8 mouse cellular contexts compared by ENCODE assay signal in genomic region chr7:111080876-111081275, GRCm38 (mm10). TPM values are rescaled to one million over a fixed set of nuclear protein-coding genes. Genes with fewer than 3 reads are reported as not detected.
A peak's percentile ranks its signal among the peaks of the same experiment; 100 is the strongest.
DNase-seq lines count a peak whose midpoint lies in the region; ATAC-seq lines count a peak whose summit lies in the region.

No protein-coding gene starts in this region.

- peak overlapping the region; percentile 95 for H3K9ac ChIP-seq in heart, embryonic 14.5 days (ENCODE audit: low read length)
- peak overlapping the region; percentile 100 for H3K9ac ChIP-seq in hindbrain, embryonic 14.5 days
- peak overlapping the region; percentile 100 for H3K9ac ChIP-seq in midbrain, embryonic 13.5 days (replicated peaks)

- H3K4me3 ChIP-seq in heart, embryonic 14.5 days (ENCODE audit: control insufficient read depth in 1 of 2, insufficient read depth in 1 of 2, low read depth in 1 of 2, low read length in 2 of 2): peak overlapping the region; percentile 74 to 92
- H3K4me3 ChIP-seq in hindbrain, embryonic 14.5 days (replicated peaks; ENCODE audit: low read length): peak overlapping the region; percentile 100
- H3K4me3 ChIP-seq in midbrain, embryonic 13.5 days (replicated peaks): peak overlapping the region; percentile 99

- ATAC-seq in heart, embryonic 14.5 days (ENCODE audit: insufficient number of reproducible peaks, insufficient read depth, low FRiP score, low read depth): no peak
- ATAC-seq in hindbrain, embryonic 14.5 days (ENCODE audit: low FRiP score): no peak
- ATAC-seq in midbrain, embryonic 13.5 days: no peak

- intact Hi-C loops in heart, postnatal 25 days (cut with DNase I): loop anchor here (5.0 kb wide), 1 partner anchor 76 kb away; no protein-coding TSS in a partner anchor
- intact Hi-C loops in gastrocnemius, postnatal 36 days (cut with DNase I): loop anchor here (5.0 kb wide), 1 partner anchor 91 kb away; no protein-coding TSS in a partner anchor
- intact Hi-C loops in left cerebral cortex, postnatal 25 days (cut with DNase I): loop anchor here (10.0 kb wide), 2 partner anchors 164 to 1016 kb away; partner anchors contain the start of gene Zfp143

- H3K36me3 ChIP-seq in heart, embryonic 14.5 days (ENCODE audit: control insufficient read depth, insufficient read depth, low read length): peaks cover 57% of the 10 kb centered on the region
- H3K36me3 ChIP-seq in hindbrain, embryonic 14.5 days (replicated peaks; ENCODE audit: control insufficient read depth, insufficient read depth): peaks cover 57% of the 10 kb centered on the region
- peaks cover 54% of the 10 kb centered on the region for H3K36me3 ChIP-seq in midbrain, embryonic 13.5 days

- H3K9me3 ChIP-seq in heart, embryonic 14.5 days (ENCODE audit: control insufficient read depth, low read length): no peaks in the 10 kb centered on the region
- no peaks in the 10 kb centered on the region for H3K9me3 ChIP-seq in hindbrain, embryonic 14.5 days (ENCODE audit: control insufficient read depth, low read length)
- H3K9me3 ChIP-seq in midbrain, embryonic 13.5 days: no peaks in the 10 kb centered on the region

- no peak for DNase-seq in heart, postnatal 25 days (ENCODE audit: low spot score)
- DNase-seq in adipocyte (ENCODE audit: low spot score): peak; percentile 22
- no peak for DNase-seq in hindbrain, embryonic 14.5 days (ENCODE audit: low spot score)
- no peak for DNase-seq in gastrocnemius, postnatal 36 days
- DNase-seq in gastrocnemius, adult 8-10 months (ENCODE audit: low spot score in 2 of 2): no peak
- no peak for DNase-seq in left cerebral cortex, postnatal 25 days (ENCODE audit: low spot score in 2 of 2)

- H3K4me2 ChIP-seq in heart, embryonic 14.5 days (ENCODE audit: low read length): peak overlapping the region; percentile 81
- H3K4me2 ChIP-seq in hindbrain, embryonic 14.5 days (replicated peaks): peak overlapping the region; percentile 89
- peak overlapping the region; percentile 92 for H3K4me2 ChIP-seq in midbrain, embryonic 13.5 days (replicated peaks)

- H3K27ac ChIP-seq in heart, embryonic 14.5 days (replicated peaks in 1 of 2; ENCODE audit: control insufficient read depth in 1 of 2, insufficient read depth in 1 of 2, low read depth in 2 of 2, low read length in 2 of 2): peak overlapping the region in 1 of 2 experiments; percentile 99; a peak in 1 of 4 replicates
- H3K27ac ChIP-seq in hindbrain, embryonic 14.5 days: 0 out of 2 replicates have a peak overlapping the region, but pooled peaks have one; percentile 99
- no peak overlapping the region for H3K27ac ChIP-seq in midbrain, embryonic 13.5 days

- 86% methylated on average over 3 of the region's 3 CpGs for WGBS in heart, embryonic 14.5 days
- WGBS in hindbrain, embryonic 14.5 days: 89% methylated on average over 3 of the region's 3 CpGs
- WGBS in midbrain, embryonic 13.5 days: 90% methylated on average over 3 of the region's 3 CpGs

- H3K27me3 ChIP-seq in heart, embryonic 14.5 days (ENCODE audit: control insufficient read depth, insufficient read depth, low read length): no peaks in the 10 kb centered on the region
- H3K27me3 ChIP-seq in hindbrain, embryonic 14.5 days (ENCODE audit: control insufficient read depth, insufficient read depth, low read length): no peaks in the 10 kb centered on the region
- H3K27me3 ChIP-seq in midbrain, embryonic 13.5 days: no peaks in the 10 kb centered on the region

- H3K4me1 ChIP-seq in heart, embryonic 14.5 days (ENCODE audit: control insufficient read depth in 2 of 2, insufficient read depth in 2 of 2, low read length in 2 of 2): peaks cover 0 to 43% of the 10 kb centered on the region in 2 experiments; a peak in 3 of 4 replicates
- H3K4me1 ChIP-seq in hindbrain, embryonic 14.5 days (replicated peaks; ENCODE audit: control insufficient read depth, insufficient read depth, low read length): peaks cover 29% of the 10 kb centered on the region
- peaks cover 39% of the 10 kb centered on the region for H3K4me1 ChIP-seq in midbrain, embryonic 13.5 days (replicated peaks)

RNA-seq across cellular contexts. Expression of gene Eif4g2, which starts 2.0 kb away (rescaled TPM):
- 669 and 674 TPM in 2 replicates for polyA plus RNA-seq in heart, embryonic 14.5 days (2014; fragmentation: Nextera tagmentation; extraction: Ambion mirVana)
- total RNA-seq in heart, postnatal 25 days (2021): 1,000 to 10,000 TPM in 1 of 2 experiments, 100 to 1,000 TPM in 1; 975 to 1,085 TPM
- polyA plus RNA-seq in hindbrain, embryonic 14.5 days (2014; fragmentation: Nextera tagmentation; extraction: Ambion mirVana): 1,292 and 1,526 TPM in 2 replicates
- 1,301 and 1,321 TPM in 2 replicates for polyA plus RNA-seq in midbrain, embryonic 13.5 days (2015; fragmentation: Nextera tagmentation; extraction: Ambion mirVana)
- total RNA-seq in gastrocnemius, postnatal 36 days (2021): 100 to 1,000 TPM; 625 to 714 TPM
- 100 to 1,000 TPM; 685 to 750 (median 713) TPM for total RNA-seq in gastrocnemius, adult 8-10 months (2022)
- total RNA-seq in left cerebral cortex, postnatal 25 days (2021): 100 to 1,000 TPM; 667 to 689 TPM

RNA-seq across cellular contexts. Expression of gene Ctr9, which starts 52.1 kb away (rescaled TPM):
- polyA plus RNA-seq in heart, embryonic 14.5 days (2014; fragmentation: Nextera tagmentation; extraction: Ambion mirVana): 38.2 and 42.7 TPM in 2 replicates
- total RNA-seq in heart, postnatal 25 days (2021): 10 to 100 TPM; 15.2 to 19.3 TPM
- 75.0 TPM in 2 replicates for polyA plus RNA-seq in hindbrain, embryonic 14.5 days (2014; fragmentation: Nextera tagmentation; extraction: Ambion mirVana)
- 99.7 and 102 TPM in 2 replicates for polyA plus RNA-seq in midbrain, embryonic 13.5 days (2015; fragmentation: Nextera tagmentation; extraction: Ambion mirVana)
- 10 to 100 TPM; 12.6 to 12.9 TPM for total RNA-seq in gastrocnemius, postnatal 36 days (2021)
- 10 to 100 TPM; 13.3 to 16.2 (median 14.9) TPM for total RNA-seq in gastrocnemius, adult 8-10 months (2022)
- 10 to 100 TPM; 42.2 to 46.8 TPM for total RNA-seq in left cerebral cortex, postnatal 25 days (2021)
